Mouse (Mus musculus) adrenal gland, adult 18-20 months (tissue): ENCODE data around the gene Mettl9. TPM values are rescaled to one million over a fixed set of nuclear protein-coding genes. Genes with fewer than 3 reads are reported as not detected.

Experiments
- DNase-seq, 2 experiments: peaks; one replicate each; pipeline ENCODE4 v3.0.0; 2021 to 2022; ENCODE audit warnings: low spot score in 2 of 2
- total RNA-seq, 2 experiments: library from RNA; stranded (reverse); gene quantifications; 1 replicate in 1 of 2; 2 replicates in 1 of 2; pipeline ENCODE4 v1.2.3; 2021

Mettl9 gene
- total RNA-seq, 2 experiments from 2014 or later = 93.2 to 111 TPM

- DNase-seq = no peak
Measured at GRCm38 (mm10) chr7:121090748-121091147, 56.5 kb downstream of the Mettl9 start.

GRCm38 (mm10) chr7:121093026-121093425 is 58.8 kb downstream of the Mettl9 start:
- no peak for DNase-seq

DNA sequence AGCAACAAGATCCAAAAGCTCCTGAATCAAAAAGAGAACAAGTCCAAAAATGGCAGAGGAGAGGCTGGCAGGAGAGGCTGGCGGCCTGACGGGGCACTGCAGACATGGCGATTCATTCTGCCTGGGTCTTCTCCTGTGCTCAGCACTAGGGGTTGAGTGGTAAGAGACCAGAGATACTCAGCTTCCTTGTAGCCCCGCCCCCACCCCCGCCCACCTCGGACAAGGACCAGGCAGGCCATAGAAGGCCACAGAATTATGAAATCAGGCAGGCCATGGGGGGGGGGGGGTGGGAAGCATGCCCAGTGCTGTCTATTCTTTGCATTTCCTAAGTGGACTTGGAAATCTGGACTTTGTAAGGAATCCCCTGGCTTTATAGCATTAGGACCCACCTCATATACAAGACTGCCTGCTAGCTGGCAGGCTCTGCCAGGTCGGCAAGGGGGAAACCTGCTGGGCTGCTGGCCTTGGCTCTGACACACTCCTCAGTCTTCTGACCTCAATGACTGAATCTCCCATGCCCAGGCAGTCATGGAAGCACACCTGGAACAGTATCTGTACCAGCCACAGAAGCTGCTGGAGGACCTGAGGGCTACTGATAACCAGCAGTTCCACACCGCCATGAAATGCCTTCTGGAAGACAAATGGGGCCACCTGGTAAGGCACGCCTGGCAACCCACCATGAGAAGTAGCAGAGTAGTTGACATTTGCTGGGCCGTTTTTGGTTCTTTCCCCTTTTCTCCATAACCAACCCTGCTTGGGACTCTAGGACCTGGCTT is 64.6 kb downstream of the Mettl9 start:
- DNase-seq = no peak

GRCm38 (mm10) chr7:121107851-121108250 is 73.6 kb downstream of the Mettl9 start:
- no peak for DNase-seq

- no peak for DNase-seq
Measured at GRCm38 (mm10) chr7:121111321-121111720, 77.1 kb downstream of the Mettl9 start.

GRCm38 (mm10) chr7:121111762-121112161 is 77.5 kb downstream of the Mettl9 start:
- DNase-seq = no peak

- peak; percentile 86 to 91 for DNase-seq
Measured at GRCm38 (mm10) chr7:121120143-121120818, 86.0 kb downstream of the Mettl9 start.

Other genes with a start within 250 kb of the Mettl9 start
- not detected for gene Gm5737, start 222.1 kb upstream of the Mettl9 start, total RNA-seq
- gene Eef2k, start 191.6 kb upstream of the Mettl9 start, total RNA-seq = 10 to 100 TPM; 20.9 to 22.4 TPM
- gene Polr3e, start 116.7 kb upstream of the Mettl9 start, total RNA-seq = 10 to 100 TPM; 20.8 to 23.5 TPM
- 10 to 100 TPM in 1 of 2 experiments, 1 to 10 TPM in 1; 8.6 to 19.6 TPM for gene Cdr2, start 52.1 kb upstream of the Mettl9 start, total RNA-seq
- not detected for gene Mfsd13b, start 51.9 kb upstream of the Mettl9 start, total RNA-seq
- gene Igsf6, start 40.1 kb downstream of the Mettl9 start, total RNA-seq = 1 to 10 TPM; 2.5 to 4.1 TPM
- 1 to 10 TPM in 1 of 2 experiments, under 1 TPM in 1; 0.26 to 1.0 TPM for gene Otoa, start 47.2 kb downstream of the Mettl9 start, total RNA-seq